Mouse (Mus musculus) heart, postnatal 0 days (tissue): ENCODE measurements around the gene Map1lc3a.

ENCODE experiments used
- CTCF ChIP-seq: IDR thresholded peaks from 2 replicates; pipeline ENCODE4 v1.5.1; 2016; ENCODE audit warnings: antibody characterized with exemption, control low read depth, low read depth
- EP300 ChIP-seq: IDR thresholded peaks from 2 replicates; pipeline ENCODE4 v1.6.1; 2016; ENCODE audit warnings: antibody characterized with exemption, low read depth

DNA sequence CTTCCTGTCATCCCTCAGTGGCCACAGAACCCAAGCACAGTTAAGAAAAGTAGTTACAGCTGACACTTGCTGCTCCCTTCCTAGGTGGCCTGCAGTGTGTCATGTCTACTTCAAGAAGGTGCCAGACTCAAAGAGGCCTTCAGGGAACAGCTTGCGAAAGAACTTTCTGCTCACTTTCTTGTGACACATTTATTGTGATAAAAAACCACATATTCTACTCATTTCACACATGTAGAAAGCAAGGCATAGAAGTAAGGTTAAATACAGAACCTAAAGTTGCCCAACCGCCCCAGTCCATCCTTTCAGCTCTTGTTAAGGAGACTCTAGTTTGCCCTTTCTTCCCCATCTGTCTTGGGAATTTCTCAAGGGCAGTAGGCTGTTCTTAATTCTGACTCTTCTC, 42.5 kb downstream of the Map1lc3a start:
- TF ChIP-seq CTCF, result no peak
- no peak for TF ChIP-seq EP300
